Mouse (Mus musculus): Measurements from ENCODE around the gene Raf1. TPM values are rescaled to one million over a fixed set of nuclear protein-coding genes. Genes with fewer than 3 reads are reported as not detected.

Raf1 gene
- polyA plus RNA-seq, 2 experiments: 120 to 176 TPM

DNA sequence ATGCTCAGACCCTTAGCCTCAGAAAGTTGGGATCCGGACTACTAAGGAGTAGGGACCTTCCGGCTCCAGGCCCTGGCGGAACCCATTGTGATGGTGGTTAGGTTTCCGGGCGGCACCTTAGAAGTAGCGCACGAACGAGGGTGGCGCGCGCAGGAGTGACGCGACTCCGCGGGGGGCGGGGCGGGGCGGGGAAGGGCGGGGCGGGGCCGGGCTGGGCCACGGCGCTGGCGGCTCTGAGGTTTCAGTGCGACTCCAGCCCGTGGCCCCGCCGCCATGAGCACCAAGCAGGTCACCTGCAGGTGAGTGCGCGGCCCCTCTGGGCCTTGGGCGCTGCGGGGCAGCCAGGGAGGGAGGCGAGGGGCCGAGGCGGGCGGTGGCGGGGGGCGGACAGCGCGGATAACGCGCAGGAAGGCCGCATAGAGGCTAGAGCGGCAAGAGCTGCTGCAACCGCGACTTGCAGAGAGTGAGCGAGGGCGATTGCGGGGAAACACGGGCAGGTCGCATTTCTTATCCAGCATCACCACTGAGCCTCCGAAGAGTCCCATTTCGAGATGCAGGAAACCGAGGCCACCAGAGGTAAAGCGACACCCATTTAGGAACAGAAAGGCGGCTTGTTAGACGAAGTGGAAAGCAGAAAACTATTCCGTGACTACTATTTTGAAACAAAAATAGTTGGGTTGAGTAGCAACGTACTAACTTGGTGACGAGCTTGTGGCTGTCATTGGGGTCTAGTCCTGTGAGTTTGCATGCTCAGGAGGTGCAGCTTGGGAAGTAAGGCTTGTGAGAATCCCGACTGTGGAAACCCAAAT lies 74.5 kb downstream of the Raf1 start, which contains the start of gene Mkrn2:
Mkrn2 (plus strand) TSS at position 188 of the 809 bp plus-strand sequence.
- H3K27me3 ChIP-seq (ENCODE audit: control insufficient read depth, insufficient read depth, low read length): no peaks in the 10 kb centered on the region
- H3K9ac ChIP-seq (ENCODE audit: low read depth, low read length, severe bottlenecking): peak within 1 kb of the TSS; percentile 83
- H3K9me3 ChIP-seq (ENCODE audit: control insufficient read depth, low read length): no peaks in the 10 kb centered on the region
- H3K27ac ChIP-seq (replicated peaks; ENCODE audit: low read depth, low read length): peak within 1 kb of the TSS; percentile 71
- DNase-seq (ENCODE audit: low spot score): peak; percentile 77
- peak within 1 kb of the TSS; percentile 82 for H3K4me3 ChIP-seq (replicated peaks; ENCODE audit: low read length)
- peaks cover 10% of the 10 kb centered on the region for H3K36me3 ChIP-seq (ENCODE audit: control insufficient read depth, insufficient read depth, low read length)
- H3K4me2 ChIP-seq (replicated peaks; ENCODE audit: low read depth, low read length, severe bottlenecking): peak within 1 kb of the TSS; percentile 62
- ATAC-seq (ENCODE audit: low FRiP score, low read depth): peak; percentile 93
- peaks cover 9% of the 10 kb centered on the region for H3K4me1 ChIP-seq (ENCODE audit: control insufficient read depth, insufficient read depth, low read length)
- 0 out of 2 replicates have a peak, but pooled peaks have one; percentile 63 for TF ChIP-seq POLR2A (IDR thresholded peaks at IDR 0.05; ENCODE audit: borderline replicate concordance, extremely low read depth, insufficient read depth, insufficient read length)
- WGBS: under 1% methylated on average over 45 of the region's 61 CpGs

DNA sequence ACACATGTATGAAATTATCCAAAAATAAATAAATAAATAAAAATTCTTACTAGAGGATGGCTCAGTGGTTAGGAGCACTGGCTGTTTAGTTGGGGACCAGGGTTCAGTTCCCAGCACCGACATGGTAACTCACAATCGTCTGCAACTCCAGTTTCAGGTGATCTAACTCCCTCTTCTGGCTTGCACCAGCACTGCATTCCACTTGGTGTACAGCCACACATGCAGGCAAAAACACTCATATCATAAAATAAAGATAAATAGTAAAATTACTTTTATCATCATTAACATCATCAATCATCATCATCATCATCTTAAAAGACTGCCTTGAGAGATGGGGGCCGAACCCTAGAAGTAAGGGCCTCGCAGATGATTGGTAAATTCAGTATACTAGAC lies 75.1 kb downstream of the Raf1 start:
- H3K4me3 ChIP-seq (replicated peaks; ENCODE audit: low read length): peak overlapping the region; percentile 82
- 63% methylated on average over 4 of the region's 4 CpGs for WGBS
- ATAC-seq (ENCODE audit: low FRiP score, low read depth) (no peak), DNase-seq (ENCODE audit: low spot score) (no peak)
- no peak for TF ChIP-seq POLR2A (IDR thresholded peaks at IDR 0.05; ENCODE audit: borderline replicate concordance, extremely low read depth, insufficient read depth, insufficient read length)
- peak overlapping the region; percentile 62 for H3K4me2 ChIP-seq (replicated peaks; ENCODE audit: low read depth, low read length, severe bottlenecking)
- no peak overlapping the region for H3K27ac ChIP-seq (replicated peaks; ENCODE audit: low read depth, low read length)
- no peaks in the 10 kb centered on the region for H3K27me3 ChIP-seq (ENCODE audit: control insufficient read depth, insufficient read depth, low read length)
- H3K9me3 ChIP-seq (ENCODE audit: control insufficient read depth, low read length): no peaks in the 10 kb centered on the region
- H3K36me3 ChIP-seq (ENCODE audit: control insufficient read depth, insufficient read depth, low read length): peaks cover 9% of the 10 kb centered on the region
- H3K4me1 ChIP-seq (ENCODE audit: control insufficient read depth, insufficient read depth, low read length): peaks cover 9% of the 10 kb centered on the region
- H3K9ac ChIP-seq (ENCODE audit: low read depth, low read length, severe bottlenecking): no peak overlapping the region

DNA sequence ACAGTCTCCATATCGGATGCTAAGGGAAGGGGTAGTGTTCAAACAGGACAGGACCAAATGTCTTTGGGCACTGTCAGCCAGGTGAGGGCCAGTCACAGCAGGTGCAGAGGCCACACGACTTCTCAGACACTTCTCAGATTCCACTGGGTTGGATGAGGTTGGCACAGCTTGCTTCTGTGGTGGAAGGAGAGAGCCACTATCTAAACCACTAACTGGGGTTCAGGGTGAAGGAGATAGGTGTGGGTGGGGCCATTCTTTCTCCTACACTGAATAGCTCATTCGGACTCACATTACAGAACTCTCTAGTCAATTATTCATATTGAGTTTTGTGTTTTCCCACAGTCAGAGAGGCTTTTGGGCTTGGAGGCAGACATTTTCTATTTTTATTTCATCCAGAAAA lies 80.8 kb downstream of the Raf1 start:
- ATAC-seq (ENCODE audit: low FRiP score, low read depth): no peak
- no peak overlapping the region for H3K4me2 ChIP-seq (replicated peaks; ENCODE audit: low read depth, low read length, severe bottlenecking)
- H3K4me3 ChIP-seq (replicated peaks; ENCODE audit: low read length): no peak overlapping the region
- H3K9ac ChIP-seq (ENCODE audit: low read depth, low read length, severe bottlenecking): no peak overlapping the region
- H3K9me3 ChIP-seq (ENCODE audit: control insufficient read depth, low read length): no peaks in the 10 kb centered on the region
- WGBS: 49% methylated on average over 3 of the region's 3 CpGs
- DNase-seq (ENCODE audit: low spot score): no peak
- H3K4me1 ChIP-seq (ENCODE audit: control insufficient read depth, insufficient read depth, low read length): no peaks in the 10 kb centered on the region
- no peaks in the 10 kb centered on the region for H3K36me3 ChIP-seq (ENCODE audit: control insufficient read depth, insufficient read depth, low read length)
- no peak for TF ChIP-seq POLR2A (IDR thresholded peaks at IDR 0.05; ENCODE audit: borderline replicate concordance, extremely low read depth, insufficient read depth, insufficient read length)
- H3K27me3 ChIP-seq (ENCODE audit: control insufficient read depth, insufficient read depth, low read length): no peaks in the 10 kb centered on the region
- H3K27ac ChIP-seq (replicated peaks; ENCODE audit: low read depth, low read length): no peak overlapping the region

DNA sequence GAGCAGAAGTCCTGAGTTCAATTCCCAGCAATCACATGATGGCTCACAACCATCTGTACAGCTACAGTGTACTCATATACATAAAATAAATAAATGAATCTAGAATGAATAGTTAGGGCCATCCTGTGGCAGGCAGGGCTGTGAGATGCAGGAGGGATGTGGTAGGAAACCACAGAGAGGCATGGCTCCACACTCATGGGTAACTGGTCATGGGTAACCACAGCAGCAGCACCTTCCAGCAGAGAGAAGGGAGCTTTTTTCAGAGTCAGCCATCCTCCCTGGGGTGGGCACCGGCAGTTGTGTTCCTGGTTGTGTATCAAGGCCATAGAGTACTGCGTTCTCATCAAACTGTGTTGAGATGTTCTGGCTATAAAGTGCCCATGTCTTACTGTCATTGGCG lies 82.0 kb downstream of the Raf1 start:
- H3K9me3 ChIP-seq (ENCODE audit: control insufficient read depth, low read length): no peaks in the 10 kb centered on the region
- H3K4me2 ChIP-seq (replicated peaks; ENCODE audit: low read depth, low read length, severe bottlenecking): no peak overlapping the region
- H3K36me3 ChIP-seq (ENCODE audit: control insufficient read depth, insufficient read depth, low read length): no peaks in the 10 kb centered on the region
- H3K27ac ChIP-seq (replicated peaks; ENCODE audit: low read depth, low read length): no peak overlapping the region
- no peak overlapping the region for H3K9ac ChIP-seq (ENCODE audit: low read depth, low read length, severe bottlenecking)
- no peaks in the 10 kb centered on the region for H3K4me1 ChIP-seq (ENCODE audit: control insufficient read depth, insufficient read depth, low read length)
- no peaks in the 10 kb centered on the region for H3K27me3 ChIP-seq (ENCODE audit: control insufficient read depth, insufficient read depth, low read length)
- ATAC-seq (ENCODE audit: low FRiP score, low read depth) (no peak), DNase-seq (ENCODE audit: low spot score) (no peak)
- 87% methylated on average over 3 of the region's 3 CpGs for WGBS
- H3K4me3 ChIP-seq (replicated peaks; ENCODE audit: low read length): no peak overlapping the region
- TF ChIP-seq POLR2A (IDR thresholded peaks at IDR 0.05; ENCODE audit: borderline replicate concordance, extremely low read depth, insufficient read depth, insufficient read length): no peak

DNA sequence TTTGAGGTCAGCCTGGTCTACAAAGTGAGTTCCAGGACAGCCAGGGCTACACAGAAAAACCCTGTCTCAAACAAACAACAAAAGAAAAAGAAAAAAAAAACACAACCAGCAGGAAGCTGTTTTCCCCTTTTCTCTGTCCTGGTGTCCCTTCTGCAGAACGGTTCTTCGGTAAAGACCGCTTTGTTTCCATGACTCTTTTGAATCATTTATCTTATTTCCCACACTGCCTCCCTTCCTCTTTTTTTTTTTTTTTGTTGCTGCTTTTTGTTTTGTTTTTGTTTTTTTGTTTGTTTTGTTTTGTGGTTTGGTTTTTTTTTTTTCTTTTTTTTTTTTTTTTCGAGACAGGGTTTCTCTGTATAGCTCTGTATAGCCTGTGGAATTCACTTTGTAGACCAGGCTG lies 83.2 kb downstream of the Raf1 start:
- 79% methylated on average over 4 of the region's 4 CpGs for WGBS
- DNase-seq (ENCODE audit: low spot score): no peak
- no peak overlapping the region for H3K27ac ChIP-seq (replicated peaks; ENCODE audit: low read depth, low read length)
- no peak overlapping the region for H3K9ac ChIP-seq (ENCODE audit: low read depth, low read length, severe bottlenecking)
- ATAC-seq (ENCODE audit: low FRiP score, low read depth): no peak
- H3K36me3 ChIP-seq (ENCODE audit: control insufficient read depth, insufficient read depth, low read length): no peaks in the 10 kb centered on the region
- no peak overlapping the region for H3K4me3 ChIP-seq (replicated peaks; ENCODE audit: low read length)
- no peaks in the 10 kb centered on the region for H3K27me3 ChIP-seq (ENCODE audit: control insufficient read depth, insufficient read depth, low read length)
- no peaks in the 10 kb centered on the region for H3K4me1 ChIP-seq (ENCODE audit: control insufficient read depth, insufficient read depth, low read length)
- no peak overlapping the region for H3K4me2 ChIP-seq (replicated peaks; ENCODE audit: low read depth, low read length, severe bottlenecking)
- H3K9me3 ChIP-seq (ENCODE audit: control insufficient read depth, low read length): no peaks in the 10 kb centered on the region
- no peak for TF ChIP-seq POLR2A (IDR thresholded peaks at IDR 0.05; ENCODE audit: borderline replicate concordance, extremely low read depth, insufficient read depth, insufficient read length)
